Mouse (Mus musculus): ENCODE results near the gene Spink8. TPM values are rescaled to one million over a fixed set of nuclear protein-coding genes. Genes with fewer than 3 reads are reported as not detected.
"Not testable (repeated sequence)": the region's sequence is repeated elsewhere in the genome, so short reads cannot be mapped to it uniquely, and the experiment has no call there.

Gene Spink8
- 17.4 and 19.3 TPM in 2 replicates for total RNA-seq (2021)
- long read RNA-seq, experiment 1, transcript Spink8-201 (4 exons, 637 nt): major isoform, 15 of 30 reads
- long read RNA-seq, experiment 1, transcript Spink8-202 (5 exons, 768 nt): minor isoform, 14 of 30 reads
- long read RNA-seq, experiment 1, partial matches to known transcripts: 0 of 30 reads
- long read RNA-seq, experiment 1, other reads (novel, unspliced or antisense): 1 of 30 reads
- long read RNA-seq, experiment 2, transcript Spink8-202 (5 exons, 768 nt): major isoform, 15 of 25 reads
- long read RNA-seq, experiment 2, transcript Spink8-201 (4 exons, 637 nt): minor isoform, 8 of 25 reads
- long read RNA-seq, experiment 2, partial matches to known transcripts: 0 of 25 reads
- long read RNA-seq, experiment 2, other reads (novel, unspliced or antisense): 2 of 25 reads

DNA sequence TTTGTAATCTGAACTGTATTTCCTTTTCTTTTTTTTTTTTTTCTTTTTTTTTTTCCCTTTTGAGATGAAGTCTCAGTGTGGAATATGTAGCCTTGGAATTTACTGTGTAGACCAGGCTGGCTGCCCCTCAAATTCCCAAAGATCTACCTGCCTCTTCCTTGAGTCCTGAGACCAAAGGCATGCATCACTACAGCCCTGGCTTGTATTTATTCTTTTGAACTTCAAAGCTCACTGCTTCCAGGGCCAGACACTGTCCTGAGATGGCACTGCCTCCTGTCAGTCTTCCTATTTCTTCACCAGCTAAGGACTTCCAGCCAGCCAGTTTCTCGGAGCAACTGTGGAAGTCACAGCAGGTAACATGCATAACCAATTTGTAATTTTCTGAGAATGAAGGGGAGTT is at the start of gene Spink8:
Gene Spink8, plus strand, starts transcription at position 301 of the 400 bp plus-strand sequence.
- no peak for DNase-seq

DNA sequence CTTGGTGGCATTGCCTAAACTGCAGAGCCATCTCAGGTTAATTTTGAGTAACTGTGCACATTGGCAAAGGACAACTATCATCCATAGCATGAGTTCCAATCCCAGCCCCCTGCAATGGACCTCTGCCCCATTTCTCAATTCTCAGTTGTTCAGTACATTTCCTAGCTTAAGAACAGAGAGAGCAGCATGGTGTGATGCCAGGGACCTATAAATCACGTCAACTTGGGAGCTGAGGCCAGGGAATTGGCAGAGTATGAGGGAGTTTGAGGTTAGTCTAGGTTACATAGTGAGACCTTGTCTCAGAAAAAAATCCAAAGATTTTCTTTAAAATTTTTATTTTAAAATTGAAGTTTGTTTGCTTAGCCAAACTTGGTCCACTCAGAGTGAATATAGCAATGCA is 45.2 kb upstream of the Spink8 start:
- DNase-seq: peak; percentile 74

DNA sequence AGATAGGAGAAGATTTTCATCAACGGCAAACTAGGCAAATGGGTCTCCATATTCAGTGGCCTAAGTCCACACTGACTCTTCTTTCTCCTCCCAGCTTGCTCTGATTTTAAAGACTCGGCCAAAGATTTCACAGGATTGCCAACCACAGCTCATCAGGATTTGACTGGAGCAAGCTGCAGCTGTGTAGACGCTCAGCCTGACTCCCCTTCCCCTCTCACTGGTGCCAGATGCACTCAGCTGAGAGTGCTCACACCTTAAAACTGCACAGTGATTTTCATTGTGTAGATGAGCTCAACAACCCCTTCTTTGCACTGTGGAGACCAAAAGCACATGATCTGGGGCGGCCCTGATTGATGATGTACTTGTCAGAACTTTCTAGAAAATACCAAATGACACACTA is 21.5 kb upstream of the Spink8 start, which contains the start of gene Fbxw27:
Gene Fbxw27, minus strand, starts transcription at position 101 of the 400 bp plus-strand sequence.
- not testable (repeated sequence) for DNase-seq

DNA sequence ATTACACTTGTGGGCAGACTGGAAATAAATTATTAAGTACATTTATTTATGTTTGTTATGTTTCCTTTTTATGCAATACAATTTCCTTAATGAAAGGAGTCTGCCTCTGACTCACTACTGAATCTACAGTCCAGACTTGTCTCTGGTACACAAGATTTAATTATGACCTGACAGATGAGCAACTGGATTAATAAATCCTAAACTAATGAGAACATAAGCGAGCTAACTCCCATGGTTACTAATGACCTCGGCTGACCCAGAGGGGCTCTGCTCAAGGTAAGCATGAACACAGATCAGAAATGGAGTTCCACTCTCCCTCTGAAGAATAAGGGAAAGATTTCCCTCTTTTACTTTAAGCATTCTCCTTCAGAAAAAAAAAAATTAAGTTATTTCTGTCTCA is 16.9 kb upstream of the Spink8 start:
- no peak for DNase-seq

DNA sequence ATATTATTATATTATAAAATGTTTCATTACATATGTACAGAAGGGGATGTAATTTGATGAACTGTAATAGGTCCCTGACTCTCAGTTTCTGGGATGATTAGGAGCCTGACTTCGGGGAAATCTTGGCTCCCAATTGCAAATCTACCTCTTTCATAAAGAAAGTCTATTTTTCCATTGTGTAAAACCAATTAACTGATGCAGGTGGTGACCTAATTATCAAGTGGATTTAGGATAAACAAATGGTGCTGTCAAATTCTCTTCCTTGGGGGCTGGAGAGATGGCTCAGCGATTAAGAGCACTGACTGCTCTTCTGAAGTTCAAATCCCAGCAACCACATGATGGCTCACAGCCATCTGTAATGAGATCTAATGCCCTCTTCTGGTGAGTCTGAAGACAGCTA is 16.3 kb upstream of the Spink8 start:
- no peak for DNase-seq

DNA sequence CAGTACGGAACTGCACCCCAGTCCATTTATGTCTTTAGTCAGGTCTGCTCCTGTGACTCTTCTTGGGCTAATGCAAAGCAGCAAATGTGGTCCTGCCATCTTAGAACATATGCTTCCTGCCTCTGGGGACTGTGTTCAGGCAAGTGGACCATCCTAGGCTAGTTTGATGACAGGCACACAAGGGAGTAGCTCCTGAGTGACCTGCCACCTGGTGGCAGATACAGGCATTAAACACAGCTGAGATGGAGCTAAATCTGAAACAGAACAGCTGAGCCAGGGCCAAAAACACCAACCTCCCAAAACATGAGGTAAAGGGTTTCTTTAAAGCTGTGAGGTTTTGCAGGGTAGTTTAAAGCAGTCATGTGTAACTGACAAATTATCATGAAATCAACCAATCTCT is 14.0 kb upstream of the Spink8 start:
- DNase-seq: peak; percentile 59

DNA sequence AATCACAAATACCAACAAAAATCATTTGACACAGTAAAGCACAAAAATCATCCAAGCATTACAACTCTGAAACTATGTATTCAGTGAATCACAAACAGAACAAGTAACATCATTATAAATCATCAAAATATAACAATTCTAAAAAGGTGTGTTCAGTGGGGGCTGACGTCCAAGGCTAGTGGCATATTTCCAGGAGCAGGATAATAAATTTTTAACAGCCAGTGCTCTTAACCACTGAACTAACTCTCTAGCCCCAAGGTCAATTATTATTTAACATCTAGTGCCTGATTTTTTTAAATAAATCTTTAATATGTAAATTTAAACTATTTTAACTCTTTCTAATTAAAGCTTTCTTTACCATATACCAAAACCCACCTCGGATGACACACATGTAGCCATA is 6.5 kb upstream of the Spink8 start:
- DNase-seq: not testable (repeated sequence)

DNA sequence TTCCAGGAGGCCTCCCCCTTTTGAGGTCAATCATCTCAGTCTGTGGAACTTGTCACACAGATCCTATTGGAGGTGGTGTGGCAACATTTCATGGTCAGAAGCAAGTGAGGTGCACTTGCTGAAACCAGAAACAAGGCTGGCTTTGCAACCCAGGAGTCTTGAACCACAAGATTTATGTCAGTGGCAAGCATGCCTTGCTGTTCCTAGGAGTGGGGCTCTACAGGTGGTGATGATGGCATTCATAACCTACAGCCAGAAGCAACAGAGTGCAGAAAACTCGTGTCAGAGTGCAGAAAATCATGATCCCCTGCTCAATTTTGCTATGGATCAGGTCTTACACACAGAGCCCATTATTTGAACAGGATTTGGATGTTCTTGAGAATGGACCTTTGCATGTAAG is 5.8 kb upstream of the Spink8 start:
- DNase-seq: no peak

DNA sequence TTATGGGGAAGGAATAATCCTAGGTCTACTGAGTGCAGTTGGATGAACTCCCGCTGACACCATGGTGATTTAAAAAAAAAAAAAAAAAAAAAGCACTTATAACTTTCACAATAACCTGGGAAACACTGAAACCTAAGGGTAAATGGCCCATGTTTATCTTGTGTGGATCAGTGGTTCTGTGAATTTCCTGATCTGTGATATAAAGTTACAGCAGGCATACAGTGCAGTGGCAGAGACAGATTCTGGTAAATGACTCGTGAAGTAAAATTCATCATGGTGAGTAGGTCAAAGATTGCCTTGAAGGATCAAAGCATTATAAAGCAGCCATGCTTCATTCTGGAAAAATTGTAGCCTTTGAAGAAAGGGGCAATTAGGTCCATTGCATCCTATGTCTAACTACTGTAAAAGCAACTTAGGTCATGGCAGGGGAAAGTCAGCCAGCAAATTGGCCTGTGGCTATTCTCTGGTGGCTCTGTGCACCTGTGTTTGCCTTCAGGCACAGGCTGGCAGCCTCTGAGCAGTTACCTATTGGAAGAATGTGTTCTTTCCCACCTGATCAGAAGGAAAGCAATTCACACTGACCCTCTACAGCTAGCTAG is 5.3 kb upstream of the Spink8 start:
- DNase-seq: no peak

DNA sequence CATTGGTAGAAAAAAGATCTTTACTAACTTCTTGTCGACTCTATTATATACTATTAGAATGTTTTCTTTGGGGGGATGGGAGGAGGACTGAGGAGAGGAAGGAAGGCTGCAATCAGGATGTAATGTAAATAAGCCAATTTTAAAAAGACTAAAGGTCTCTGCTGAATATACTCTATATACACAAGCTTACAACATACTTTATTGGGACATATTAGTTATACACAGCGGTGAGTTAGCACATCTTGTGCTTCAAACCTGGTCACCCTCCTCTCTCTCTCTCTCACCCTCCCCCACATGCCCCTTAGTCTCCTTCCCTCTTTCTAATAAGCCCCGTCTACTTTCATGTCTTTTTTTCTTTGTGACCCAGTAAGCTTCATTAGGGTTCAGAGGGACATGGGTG is 4.2 kb upstream of the Spink8 start:
- DNase-seq: no peak

DNA sequence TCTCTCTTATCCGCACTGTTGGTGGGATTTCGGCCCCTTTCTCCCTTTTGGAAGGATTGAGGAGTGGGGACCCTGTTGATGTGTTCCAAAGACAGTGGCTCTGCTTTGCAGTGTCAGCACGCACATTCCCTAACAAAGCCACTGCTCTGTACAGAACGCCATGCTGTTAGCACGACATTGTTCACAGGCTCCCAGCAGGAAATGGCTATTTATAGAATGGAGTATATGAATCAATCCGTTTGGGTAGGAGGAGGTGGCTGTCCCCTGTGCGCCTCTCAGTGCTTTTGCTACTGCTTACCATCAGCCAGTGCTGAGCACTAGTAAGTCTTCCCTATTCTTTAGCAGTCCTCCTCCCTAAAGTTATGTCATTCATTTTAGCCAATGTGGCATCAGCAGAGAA is 1.3 kb downstream of the Spink8 start:
- no peak for DNase-seq

DNA sequence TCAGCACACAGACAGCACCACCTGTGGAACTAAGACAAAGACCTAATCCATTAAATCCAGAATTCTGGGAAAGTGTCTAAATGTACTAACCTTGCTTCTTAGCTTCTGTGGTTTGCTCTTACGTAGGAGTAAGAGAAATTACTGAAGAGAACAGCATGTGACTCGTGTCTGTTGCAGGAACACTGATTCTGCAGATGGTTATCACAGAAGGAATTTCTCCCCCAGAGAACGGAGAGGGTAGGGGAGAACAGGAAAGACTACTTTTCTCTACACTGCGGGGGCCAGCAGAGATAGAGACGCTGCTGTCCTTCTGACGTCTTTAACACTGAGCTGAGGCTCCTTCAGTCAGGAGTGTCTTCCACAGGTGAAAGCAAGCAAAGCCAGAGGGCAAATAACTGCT is 4.3 kb downstream of the Spink8 start:
- no peak for DNase-seq

DNA sequence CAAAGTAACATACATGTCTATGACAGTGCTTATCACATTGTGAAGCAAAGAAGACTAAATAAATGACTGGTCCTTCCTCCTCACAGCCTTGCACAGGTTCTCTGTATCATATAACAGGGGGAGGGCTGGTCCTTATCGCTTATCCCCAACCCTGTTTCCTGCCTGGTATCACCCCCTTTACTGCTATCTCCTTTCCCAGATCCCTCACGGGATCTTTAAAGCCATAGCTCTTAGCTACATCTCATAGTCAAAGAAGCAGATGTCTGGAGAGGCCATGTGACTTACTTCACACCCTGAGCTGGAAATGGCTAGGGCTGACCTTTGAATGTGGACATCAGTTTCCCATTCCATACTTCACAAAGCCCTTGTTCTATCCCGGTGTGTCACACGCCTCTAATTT is 13.7 kb downstream of the Spink8 start:
- DNase-seq: no peak

DNA sequence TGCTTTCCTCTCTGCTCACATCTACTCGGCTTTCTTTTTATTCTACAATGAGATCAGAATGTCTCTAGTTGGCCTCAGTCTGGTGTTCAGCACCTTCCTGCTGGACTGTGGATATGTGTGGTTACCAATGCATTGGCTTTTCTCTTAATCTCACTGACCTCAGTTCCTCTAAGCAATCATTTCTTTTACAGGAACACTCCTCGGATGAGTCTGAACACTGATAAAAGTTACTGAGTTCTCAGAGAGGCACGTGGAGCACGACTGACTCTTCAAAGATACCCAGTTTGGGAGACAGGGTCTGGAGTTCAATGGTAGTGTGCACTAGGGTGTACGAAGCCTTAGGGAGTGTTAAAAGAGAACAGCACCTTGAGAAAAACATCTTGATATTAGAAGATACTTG is 14.1 kb downstream of the Spink8 start:
- no peak for DNase-seq

DNA sequence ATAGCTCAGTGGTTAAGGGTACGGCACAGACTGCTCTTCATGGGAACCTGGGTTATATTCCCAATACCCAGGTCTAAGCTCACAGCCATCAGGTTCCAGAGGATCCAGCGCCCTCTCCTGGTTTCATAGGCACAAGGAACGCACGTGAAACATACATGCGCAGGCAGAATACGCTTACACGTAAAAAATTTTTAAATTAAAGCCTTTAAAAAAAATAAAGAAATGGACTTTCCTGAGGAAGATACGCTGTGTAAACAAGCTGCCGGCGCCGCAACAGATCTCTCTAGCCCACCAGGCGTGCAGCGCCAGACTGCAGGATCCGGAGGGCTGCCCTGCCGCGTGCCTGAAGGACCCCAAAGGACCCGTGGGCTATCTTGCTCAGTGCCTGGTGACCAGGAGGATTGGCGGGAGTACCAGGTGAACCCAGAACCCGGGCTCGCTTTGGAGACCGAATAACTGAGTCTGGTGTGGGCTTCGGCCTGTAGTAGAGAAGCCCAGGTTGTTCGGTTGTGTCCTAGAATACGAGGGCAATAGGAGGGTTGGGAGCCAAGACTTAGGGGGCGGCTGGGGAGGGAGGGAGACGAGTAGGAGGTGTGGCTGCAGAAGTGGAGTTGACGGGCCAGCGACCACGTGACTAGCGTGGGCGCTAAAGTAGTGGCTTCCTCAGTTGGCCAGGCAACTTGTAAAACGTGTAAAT is 20.5 kb downstream of the Spink8 start, which contains the start of gene Nme6:
Gene Nme6, plus strand, starts transcription at position 359 of the 697 bp plus-strand sequence.
- peak; percentile 92 for DNase-seq

DNA sequence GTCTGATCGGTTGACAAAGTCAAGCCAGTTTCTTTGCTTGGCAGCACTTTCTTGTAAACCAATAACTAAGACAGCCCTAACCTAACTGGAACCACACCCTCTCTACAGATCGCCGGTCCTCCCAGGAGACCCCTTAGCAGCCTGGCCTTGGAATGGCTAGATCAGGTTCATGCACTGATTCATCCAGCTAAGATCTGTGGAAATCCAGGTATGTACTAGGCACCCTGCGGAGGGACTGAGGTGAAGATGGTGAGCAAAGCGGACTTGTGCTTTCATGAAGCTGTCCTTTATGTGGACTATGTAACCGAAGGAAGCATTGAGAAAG is 21.0 kb downstream of the Spink8 start:
- peak; percentile 6 for DNase-seq

DNA sequence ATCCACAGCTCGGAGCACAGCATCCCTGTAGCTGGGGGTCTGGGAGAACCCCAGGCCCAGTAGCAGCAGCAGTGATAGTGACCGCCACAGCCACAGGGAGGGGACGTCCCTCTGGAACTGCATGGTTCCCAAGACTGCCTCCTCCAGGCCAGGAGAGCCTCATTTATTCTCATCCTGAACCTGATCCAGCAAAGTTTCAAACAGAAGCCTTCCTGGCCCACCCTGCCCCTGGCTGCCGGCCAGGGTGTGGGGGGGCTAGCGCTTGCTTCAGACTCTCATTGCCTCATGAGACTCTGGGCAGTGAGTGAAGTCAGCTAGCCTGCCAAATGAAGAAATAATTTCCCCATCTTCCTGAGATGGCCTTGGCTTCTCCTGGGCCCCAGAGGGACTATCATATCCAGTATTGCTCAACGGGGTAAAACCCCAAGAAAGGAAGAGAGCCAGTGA is 37.3 kb downstream of the Spink8 start, which contains the start of gene Camp:
Gene Camp, minus strand, starts transcription at position 306 of the 447 bp plus-strand sequence.
- DNase-seq: peak; percentile 90

DNA sequence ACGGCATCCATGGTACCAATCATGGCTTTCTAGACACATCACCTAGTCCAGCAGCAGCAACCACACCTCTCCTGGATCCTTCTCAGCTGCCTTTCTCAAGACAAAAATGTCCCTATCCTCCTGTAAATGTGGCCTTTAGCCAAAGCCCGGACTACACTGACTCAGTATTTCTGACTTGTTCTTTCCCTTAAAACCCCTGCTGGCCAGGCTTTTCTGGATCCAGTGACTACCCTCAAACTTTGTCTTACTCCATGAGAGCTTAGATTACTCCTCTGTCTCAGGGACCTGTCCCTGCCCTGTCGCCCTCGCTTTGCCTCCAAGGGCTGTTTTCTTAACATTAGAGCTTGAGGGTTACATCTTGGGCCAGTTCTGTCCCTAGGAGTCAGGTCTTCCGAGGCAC is 38.0 kb downstream of the Spink8 start:
- no peak for DNase-seq

DNA sequence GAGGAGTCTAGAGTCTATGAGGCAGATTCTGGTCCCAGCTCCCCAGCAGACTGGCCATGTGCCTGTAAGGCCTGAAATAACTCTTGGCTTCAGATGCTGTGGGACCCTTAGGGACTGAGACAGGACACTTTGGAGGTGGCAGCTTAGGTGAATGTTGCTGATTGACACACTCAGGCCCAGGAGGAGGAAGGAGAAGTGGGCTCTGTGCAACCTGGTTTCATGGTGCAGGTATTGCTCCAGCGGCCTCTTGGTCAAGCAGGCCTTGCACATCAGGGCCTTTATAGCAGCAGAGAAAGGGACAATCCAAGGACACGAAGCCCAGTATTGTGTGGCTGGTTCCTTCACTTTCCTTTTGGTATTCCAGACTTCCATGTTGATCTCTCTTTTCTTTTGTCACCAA is 42.3 kb downstream of the Spink8 start:
- DNase-seq: no peak

DNA sequence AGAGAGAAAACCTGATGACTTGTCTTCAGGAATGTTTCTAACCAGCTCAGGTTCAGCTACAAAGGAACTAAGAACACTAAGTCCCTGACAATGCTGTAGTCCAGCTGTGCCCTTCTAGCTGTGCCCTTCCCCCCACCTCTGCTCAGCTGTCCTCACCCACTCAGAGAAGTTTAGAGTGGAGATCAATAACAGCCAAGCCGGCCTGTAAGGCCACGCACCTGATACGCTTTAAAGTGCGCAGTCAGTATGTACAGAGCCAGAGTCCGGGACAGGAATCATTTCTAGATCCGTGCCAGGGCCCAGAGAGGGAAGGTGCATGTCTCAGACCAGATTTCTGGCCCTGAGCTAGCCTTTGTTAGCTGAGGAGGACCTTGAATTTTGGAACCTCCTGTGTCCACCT is 43.9 kb downstream of the Spink8 start:
- DNase-seq: no peak

DNA sequence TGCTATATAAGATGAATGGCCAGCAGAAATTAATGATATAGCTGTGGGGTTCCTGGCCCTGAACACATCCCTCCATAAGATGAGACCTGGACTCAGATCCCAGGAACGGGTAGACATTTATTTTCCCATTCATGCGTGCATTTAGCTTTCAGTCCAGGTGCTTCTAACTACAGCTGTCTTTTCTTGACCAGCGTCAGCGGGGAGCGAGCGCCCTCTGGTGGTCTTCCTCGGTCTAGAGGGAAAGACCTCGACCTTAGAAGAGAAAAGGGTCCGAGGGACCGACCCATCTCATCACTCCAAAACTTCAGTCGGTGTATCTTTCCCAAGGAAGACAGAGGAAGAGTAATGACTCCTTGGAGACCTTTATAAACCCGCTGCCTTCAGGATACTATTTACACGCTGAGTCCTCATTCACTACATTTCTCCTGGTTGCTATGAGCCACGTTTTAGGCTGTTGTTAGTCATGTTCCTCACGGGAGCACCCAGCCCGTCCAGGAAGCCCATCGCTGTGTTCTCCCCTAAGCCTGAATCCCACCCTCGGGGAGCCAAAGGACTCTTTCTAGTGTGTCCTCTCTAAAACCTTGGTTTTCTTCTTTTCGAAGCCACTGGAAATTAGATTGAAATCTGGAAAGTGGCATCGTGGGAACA is 50.4 kb downstream of the Spink8 start:
- peak; percentile 90 for DNase-seq

DNA sequence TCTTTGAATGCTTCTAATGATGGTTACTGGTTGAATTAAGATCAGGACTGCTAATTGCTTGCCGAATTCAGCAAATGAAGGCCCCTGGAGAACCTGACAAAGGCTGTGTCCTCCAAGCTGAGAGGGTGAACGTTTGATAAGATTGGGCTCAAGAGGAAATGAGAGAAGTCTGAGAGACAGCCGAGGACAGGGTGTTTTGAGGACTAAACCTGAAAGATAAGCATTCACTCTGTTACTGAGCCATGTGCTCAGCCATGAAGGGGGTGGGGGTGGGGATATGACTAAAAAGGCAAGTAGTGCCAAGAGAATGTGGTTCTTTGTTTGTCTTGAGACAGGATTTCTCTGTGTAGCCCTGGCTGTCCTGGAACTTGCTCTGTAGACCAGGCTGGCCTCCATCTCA is 51.0 kb downstream of the Spink8 start:
- no peak for DNase-seq

DNA sequence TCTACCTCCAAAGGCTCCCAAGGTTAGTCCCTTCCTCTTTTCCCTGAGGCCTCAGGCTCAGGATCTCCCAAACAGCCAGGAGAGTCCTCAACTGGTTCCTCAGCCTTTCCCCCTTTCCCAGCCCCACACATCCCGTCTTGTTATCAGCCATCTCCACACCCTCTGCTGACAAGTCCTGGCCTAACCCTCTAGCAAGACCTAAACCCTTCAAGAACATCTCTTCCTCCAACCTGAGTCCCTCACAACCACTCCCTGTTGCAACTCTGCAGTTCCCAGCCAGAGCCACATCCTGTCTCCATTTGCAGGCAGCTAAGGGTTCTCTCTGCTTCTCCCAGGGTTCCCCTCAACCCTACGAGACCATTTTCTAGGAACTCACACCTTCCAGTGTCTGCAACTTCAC is 54.1 kb downstream of the Spink8 start:
- DNase-seq: no peak

Measured in adrenal gland, postnatal 14 days (tissue).